Mouse (Mus musculus) lung, postnatal 10 days (tissue): ENCODE results near the gene Rbfox1.

ENCODE experiments used
- DNase-seq: peaks from one replicate; pipeline ENCODE4 v3.0.0; 2021

Gene Rbfox1

GRCm38 (mm10) chr16:7447718-7448649 lies 1562.8 kb downstream of the Rbfox1 start:
- no peak for DNase-seq

- no peak for DNase-seq
These were observed 1566.0 kb downstream of the Rbfox1 start for GRCm38 (mm10) chr16:7451193-7451592.

- DNase-seq, result no peak
These were observed 1572.4 kb downstream of the Rbfox1 start for GRCm38 (mm10) chr16:7457571-7457970.
